Mouse (Mus musculus) kidney, embryonic 15.5 days (tissue): ENCODE data around the gene Nmt2. TPM values are rescaled to one million over a fixed set of nuclear protein-coding genes. Genes with fewer than 3 reads are reported as not detected.

ENCODE experiments used
- ATAC-seq: fragments of 200-750 bp; cut with Nextera tagmentation; replicated peaks from 2 replicates; pipeline ENCODE4 v1.8.0; 2017; ENCODE audit warnings: moderate TSS enrichment; ENCODE audit not compliant: low FRiP score
- H3K27ac ChIP-seq: fragments of 300-500 bp; sonication (generic); 2 replicates; pipeline ENCODE4 v1.5.1; 2015; ENCODE audit warnings: mild to moderate bottlenecking, inconsistent platforms
- H3K27me3 ChIP-seq: fragments of 300-500 bp; sonication (generic); 2 replicates; pipeline ENCODE4 v1.6.1; 2015; ENCODE audit warnings: inconsistent platforms
- H3K36me3 ChIP-seq: fragments of 300-500 bp; sonication (generic); 2 replicates; pipeline ENCODE4 v1.6.1; 2015; ENCODE audit warnings: inconsistent platforms
- H3K4me1 ChIP-seq: fragments of 300-500 bp; sonication (generic); 2 replicates; pipeline ENCODE4 v1.6.1; 2015; ENCODE audit warnings: inconsistent platforms
- H3K4me2 ChIP-seq: fragments of 300-500 bp; sonication (generic); 2 replicates; pipeline ENCODE4 v1.6.1; 2015; ENCODE audit warnings: moderate library complexity, mild to moderate bottlenecking, inconsistent platforms
- H3K4me3 ChIP-seq: fragments of 300-500 bp; sonication (generic); replicated peaks from 2 replicates; pipeline ENCODE4 v1.5.1; 2015; ENCODE audit warnings: mild to moderate bottlenecking, inconsistent platforms
- H3K9ac ChIP-seq: fragments of 300-500 bp; sonication (generic); 2 replicates; pipeline ENCODE4 v1.6.1; 2015; ENCODE audit warnings: mild to moderate bottlenecking, inconsistent platforms
- H3K9me3 ChIP-seq: fragments of 300-500 bp; sonication (generic); replicated peaks from 2 replicates; pipeline ENCODE4 v1.6.1; 2016; ENCODE audit warnings: inconsistent platforms
- WGBS: fragments of 180-500 bp; shearing (Covaris S2); methylation state at CpG from one replicate; pipeline ENCODE4 v1.1.7; 2015; ENCODE audit warnings: mixed read lengths; 5-methylcytosine and 5-hydroxymethylcytosine counted together
- polyA plus RNA-seq: library from polyadenylated mRNA; unstranded; fragments of >200 nt; fragmentation: Nextera tagmentation; extraction: Ambion mirVana; gene quantifications from 2 replicates; pipeline ENCODE4 v1.2.1, GENCODE M21; 2015

The Nmt2 gene
- polyA plus RNA-seq, 1 experiment from 2014 or later = 44.6 TPM

DNA sequence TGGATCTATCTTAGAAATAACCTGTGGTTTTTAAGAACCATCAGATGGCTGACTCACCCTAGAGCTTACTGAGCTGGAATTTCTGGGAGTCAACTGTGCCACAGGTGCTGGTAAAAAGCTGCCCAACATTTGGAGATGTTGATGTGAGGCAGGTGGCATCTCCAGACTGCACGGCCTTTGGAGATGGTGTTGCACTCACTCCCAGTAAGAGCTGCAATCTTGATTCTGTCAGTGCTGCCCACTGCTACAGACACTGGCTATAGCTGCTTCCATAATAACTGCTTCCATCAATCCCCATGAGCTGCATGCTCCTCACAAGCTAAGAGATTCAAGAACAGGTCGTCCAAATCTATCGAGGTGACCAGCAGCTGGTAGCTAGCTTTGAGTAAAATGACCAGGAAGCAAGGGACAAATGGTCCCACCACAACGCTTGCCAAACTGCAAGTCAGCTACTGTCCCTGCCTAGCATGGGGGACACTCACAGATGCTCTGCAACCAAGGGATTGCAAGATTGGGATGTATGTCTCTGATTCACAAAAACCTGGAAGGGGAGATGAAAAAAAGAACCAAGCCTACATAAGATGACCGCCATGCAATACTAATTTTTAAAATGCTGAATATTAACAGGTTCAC lies 47.2 kb downstream of the Nmt2 start:
- Histone ChIP-seq H3K9me3 (no peaks in the 10 kb centered on the region), H3K4me1 (peaks cover 26% of the 10 kb centered on the region), H3K9ac (peak overlapping the region; percentile 68), H3K27me3 (peaks cover 9% of the 10 kb centered on the region), H3K4me2 (peak overlapping the region; percentile 62), H3K27ac (no peak overlapping the region), H3K4me3 (peak overlapping the region; percentile 64), H3K36me3 (peaks cover 30% of the 10 kb centered on the region)
- ATAC-seq = no peak
- WGBS = 69% methylated on average over 5 of the region's 5 CpGs

DNA sequence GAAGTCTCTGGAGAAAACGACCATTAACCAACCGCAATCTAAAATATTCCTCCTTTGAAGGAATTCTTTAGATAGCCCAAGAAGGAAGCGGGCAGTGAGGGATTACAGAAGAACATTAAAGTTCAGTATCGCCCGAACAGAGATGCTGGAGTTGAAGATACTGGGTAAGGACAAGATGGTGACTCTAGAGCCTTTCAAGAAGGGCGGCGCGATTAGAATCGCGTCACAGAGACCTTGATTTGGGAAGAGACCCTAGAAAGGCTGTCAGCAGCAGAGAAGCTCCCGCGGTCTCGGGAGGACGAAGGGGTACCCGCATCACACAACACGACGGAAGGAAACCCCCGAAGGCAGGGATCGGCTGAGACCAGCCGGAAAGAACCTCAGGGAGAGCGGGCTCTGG lies 48.0 kb downstream of the Nmt2 start:
- peak overlapping the region; percentile 64 for H3K4me3 ChIP-seq
- H3K4me1 ChIP-seq = peaks cover 27% of the 10 kb centered on the region
- H3K9me3 ChIP-seq = no peaks in the 10 kb centered on the region
- WGBS = under 1% methylated on average over 21 of the region's 21 CpGs
- peaks cover 25% of the 10 kb centered on the region for H3K36me3 ChIP-seq
- ATAC-seq = no peak
- H3K27ac ChIP-seq = peak overlapping the region; percentile 70
- peak overlapping the region; percentile 62 for H3K4me2 ChIP-seq
- peaks cover 14% of the 10 kb centered on the region for H3K27me3 ChIP-seq
- H3K9ac ChIP-seq = peak overlapping the region; percentile 68

DNA sequence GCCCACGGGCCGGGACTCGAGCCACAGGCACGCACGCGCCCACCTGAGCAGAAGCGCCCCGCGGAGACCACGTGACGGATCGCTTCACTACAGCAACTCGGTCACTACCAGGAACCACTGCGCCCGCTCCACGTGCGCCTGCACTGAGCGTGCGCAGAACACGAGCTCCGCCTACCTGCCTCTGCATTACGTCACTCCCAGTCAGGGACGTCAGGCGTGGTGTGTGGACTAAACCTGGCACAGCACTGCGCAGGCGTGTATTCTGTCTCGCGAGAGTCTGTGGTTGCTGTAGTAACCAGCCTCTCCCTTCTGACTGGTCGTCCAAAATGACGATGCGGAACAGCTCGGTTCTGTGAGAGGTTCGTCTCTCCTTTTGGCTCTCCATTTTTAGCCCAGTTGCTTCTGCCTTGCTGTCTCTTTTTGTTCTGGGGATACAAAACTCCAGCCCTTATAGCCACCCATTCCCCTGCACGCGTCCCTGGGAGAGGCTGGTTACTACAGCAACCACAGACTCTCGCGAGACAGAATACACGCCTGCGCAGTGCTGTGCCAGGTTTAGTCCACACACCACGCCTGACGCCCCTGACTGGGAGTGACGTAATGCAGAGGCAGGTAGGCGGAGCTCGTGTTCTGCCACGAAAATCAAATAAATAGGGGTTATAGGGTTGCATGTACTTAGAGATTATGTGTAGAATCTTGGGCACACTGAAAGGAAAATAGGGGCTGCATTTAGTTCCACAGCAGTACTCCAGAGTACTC lies 48.7 kb downstream of the Nmt2 start, which contains the start of gene Rpp38:
Rpp38 (minus strand) TSS at position 160 of the 759 bp plus-strand sequence.
- peak; percentile 98 for ATAC-seq
- Histone ChIP-seq H3K36me3 (peaks cover 21% of the 10 kb centered on the region), H3K27me3 (peaks cover 18% of the 10 kb centered on the region), H3K4me1 (peaks cover 27% of the 10 kb centered on the region), H3K27ac (peak within 1 kb of the TSS; percentile 75), H3K9me3 (no peaks in the 10 kb centered on the region), H3K9ac (peak within 1 kb of the TSS; percentile 68), H3K4me3 (peak within 1 kb of the TSS; percentile 64), H3K4me2 (peak within 1 kb of the TSS; percentile 62)
- WGBS = under 1% methylated on average over 45 of the region's 45 CpGs

DNA sequence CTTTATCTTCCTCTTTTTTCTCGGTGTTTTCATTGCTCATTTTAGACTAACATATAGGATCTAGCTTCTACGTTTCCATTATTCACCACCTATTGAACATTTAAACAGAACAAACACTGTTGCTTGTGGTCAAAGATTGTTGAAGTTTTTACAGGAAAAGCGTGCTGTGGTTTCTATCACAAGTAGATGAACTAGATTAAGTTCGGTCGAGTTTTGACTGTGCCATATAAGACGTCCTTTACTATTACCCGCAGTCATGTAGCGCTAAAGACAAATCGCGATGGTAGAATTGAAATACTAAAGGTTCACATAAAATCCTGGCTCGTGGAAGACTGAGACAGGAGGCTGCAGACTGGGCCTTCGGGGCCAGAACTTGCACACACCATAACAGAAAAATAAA lies 49.7 kb downstream of the Nmt2 start:
- peaks cover 11% of the 10 kb centered on the region for H3K36me3 ChIP-seq
- WGBS = 89% methylated on average over 12 of the region's 12 CpGs
- no peak for ATAC-seq
- H3K9ac ChIP-seq = no peak overlapping the region
- peaks cover 27% of the 10 kb centered on the region for H3K4me1 ChIP-seq
- H3K4me2 ChIP-seq = no peak overlapping the region
- no peak overlapping the region for H3K27ac ChIP-seq
- H3K27me3 ChIP-seq = peaks cover 20% of the 10 kb centered on the region
- H3K9me3 ChIP-seq = no peaks in the 10 kb centered on the region
- no peak overlapping the region for H3K4me3 ChIP-seq

DNA sequence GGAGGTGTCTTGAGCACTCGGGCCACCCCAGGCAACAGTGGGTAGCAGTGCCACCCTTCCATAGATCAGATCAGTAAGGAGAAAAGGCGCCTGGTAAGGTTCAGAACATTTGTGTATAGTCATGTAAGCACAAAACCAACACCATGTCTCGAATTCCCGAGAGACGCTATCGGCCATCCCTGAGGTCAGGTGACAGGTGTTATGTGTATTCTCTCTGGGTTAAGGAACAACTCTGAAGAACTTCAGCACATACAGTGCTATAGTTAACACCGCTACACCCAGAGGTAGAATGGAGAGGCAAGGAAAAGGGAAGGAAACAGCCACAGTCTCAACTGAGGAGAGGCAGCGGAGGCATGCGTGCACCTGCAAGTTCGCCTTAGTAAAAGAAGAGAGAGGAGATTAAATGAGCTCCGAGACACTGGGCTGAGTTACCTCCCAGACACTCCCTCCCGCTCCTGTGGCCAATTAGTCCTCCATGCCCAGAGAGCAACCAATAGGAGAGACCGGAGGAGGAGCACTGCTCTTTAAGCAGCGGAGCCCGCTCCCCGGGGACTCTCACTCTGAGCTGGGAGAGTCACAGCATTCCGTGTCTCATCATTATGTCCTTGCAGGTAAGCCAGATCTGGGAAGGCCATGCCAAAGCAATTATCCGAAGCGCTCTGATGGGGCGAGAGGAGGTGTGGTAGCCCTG lies 51.7 kb downstream of the Nmt2 start, which contains the start of gene Acbd7:
Acbd7 (plus strand) TSS at position 558 of the 691 bp plus-strand sequence.
- Histone ChIP-seq H3K4me2 (peak within 1 kb of the TSS; percentile 65), H3K9ac (peak within 1 kb of the TSS; percentile 32; the same call in 1 of the 2 replicates), H3K9me3 (no peaks in the 10 kb centered on the region), H3K27ac (no peak within 1 kb of the TSS), H3K36me3 (no peaks in the 10 kb centered on the region), H3K4me3 (peak within 1 kb of the TSS; percentile 34), H3K4me1 (peaks cover 22% of the 10 kb centered on the region), H3K27me3 (peaks cover 20% of the 10 kb centered on the region)
- ATAC-seq = peak; percentile 44
- WGBS = 3% methylated on average over 20 of the region's 20 CpGs

DNA sequence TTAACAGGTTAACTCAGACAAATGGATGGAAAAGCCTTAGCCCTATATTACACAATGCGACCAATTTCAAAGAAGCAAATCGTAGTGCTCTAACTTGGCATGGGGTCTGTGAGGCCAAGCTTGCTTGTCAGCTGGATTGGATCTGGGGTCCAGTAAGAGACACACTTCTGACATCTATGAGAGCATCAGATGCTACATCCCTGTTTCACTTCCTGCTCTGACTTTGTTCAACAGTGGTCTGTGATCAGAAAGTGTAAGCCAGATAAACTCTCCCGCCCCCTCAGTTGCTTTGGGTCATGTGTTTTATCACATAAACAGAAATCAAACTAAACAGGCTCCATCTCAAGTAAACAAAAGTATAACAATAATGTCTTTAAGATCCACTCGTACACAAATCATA lies 64.4 kb downstream of the Nmt2 start:
- ATAC-seq = no peak
- WGBS = 86% methylated on average over 4 of the region's 4 CpGs
- H3K4me3 ChIP-seq = no peak overlapping the region
- no peak overlapping the region for H3K4me2 ChIP-seq
- no peaks in the 10 kb centered on the region for H3K4me1 ChIP-seq
- no peak overlapping the region for H3K9ac ChIP-seq
- peaks cover 14% of the 10 kb centered on the region; the same call in 1 of the 2 replicates for H3K27me3 ChIP-seq
- H3K36me3 ChIP-seq = no peaks in the 10 kb centered on the region
- H3K9me3 ChIP-seq = no peaks in the 10 kb centered on the region
- no peak overlapping the region for H3K27ac ChIP-seq

DNA sequence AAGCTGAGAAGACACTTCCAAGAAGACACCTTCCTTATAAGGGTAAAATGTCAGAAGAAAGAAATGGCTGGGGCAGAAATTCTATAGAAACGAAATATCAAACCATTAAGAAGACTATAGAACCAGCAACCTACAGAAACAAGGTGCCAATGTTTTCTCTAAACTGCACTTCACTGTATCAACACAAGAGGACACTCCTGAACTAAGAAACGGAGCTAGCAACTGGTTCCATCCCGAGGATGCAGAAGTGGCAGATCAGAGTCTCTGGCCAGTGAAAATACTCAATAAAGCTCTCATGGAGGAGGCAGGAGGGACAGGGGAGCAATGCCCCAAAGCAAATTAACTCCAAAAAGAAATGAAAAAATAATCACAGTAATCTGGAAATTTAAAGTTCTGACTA lies 64.9 kb downstream of the Nmt2 start:
- Histone ChIP-seq H3K9me3 (no peaks in the 10 kb centered on the region), H3K27ac (no peak overlapping the region), H3K36me3 (no peaks in the 10 kb centered on the region), H3K4me1 (no peaks in the 10 kb centered on the region), H3K4me3 (no peak overlapping the region), H3K27me3 (peaks cover 14% of the 10 kb centered on the region; the same call in 1 of the 2 replicates), H3K9ac (no peak overlapping the region), H3K4me2 (no peak overlapping the region)
- ATAC-seq = no peak
- 20% methylated on average over 3 of the region's 3 CpGs for WGBS

DNA sequence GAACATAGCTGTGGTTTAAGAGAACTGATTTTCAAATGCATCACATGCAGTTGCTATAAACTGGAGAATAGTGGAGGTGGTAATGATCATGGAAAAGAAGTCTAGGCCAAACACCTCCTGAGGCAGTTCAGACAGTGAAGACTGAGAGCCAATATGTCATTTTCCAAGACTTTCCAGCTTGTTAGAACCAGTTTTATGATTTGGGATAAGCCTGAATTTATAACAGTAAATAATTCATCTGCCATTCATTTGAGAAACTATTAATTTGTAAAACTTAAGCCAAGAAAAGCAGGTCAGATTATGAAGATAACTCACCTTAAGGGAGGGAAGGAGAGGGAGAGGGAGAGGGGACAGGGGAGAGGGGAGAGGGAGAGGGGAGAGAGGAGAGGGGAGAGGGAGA lies 69.1 kb downstream of the Nmt2 start:
- Histone ChIP-seq H3K9me3 (no peaks in the 10 kb centered on the region), H3K4me2 (no peak overlapping the region), H3K27me3 (no peaks in the 10 kb centered on the region), H3K27ac (no peak overlapping the region), H3K4me1 (no peaks in the 10 kb centered on the region), H3K9ac (no peak overlapping the region), H3K36me3 (no peaks in the 10 kb centered on the region), H3K4me3 (no peak overlapping the region)
- no peak for ATAC-seq

DNA sequence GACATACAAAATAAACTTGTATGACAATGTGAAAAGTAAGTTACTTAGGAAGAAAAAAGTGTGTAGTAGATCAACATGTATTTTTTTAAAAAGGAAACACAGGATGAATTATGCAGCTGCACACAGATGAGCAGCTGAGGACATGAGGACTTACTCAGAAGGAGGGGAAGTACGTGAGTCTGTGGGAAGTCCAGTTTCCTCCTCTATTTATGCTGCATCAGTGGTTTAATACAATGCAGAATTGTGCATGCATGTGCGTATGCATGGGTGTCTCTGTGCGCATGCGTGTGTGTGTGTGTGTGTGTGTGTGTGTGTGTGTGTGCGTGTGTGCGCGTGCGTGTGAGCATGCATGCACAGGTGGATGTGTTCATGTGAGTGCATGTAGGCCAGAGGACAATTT lies 71.8 kb downstream of the Nmt2 start:
- H3K27ac ChIP-seq = no peak overlapping the region
- no peak overlapping the region for H3K4me2 ChIP-seq
- H3K4me1 ChIP-seq = no peaks in the 10 kb centered on the region
- H3K36me3 ChIP-seq = no peaks in the 10 kb centered on the region
- no peaks in the 10 kb centered on the region for H3K27me3 ChIP-seq
- H3K4me3 ChIP-seq = no peak overlapping the region
- H3K9me3 ChIP-seq = no peaks in the 10 kb centered on the region
- H3K9ac ChIP-seq = no peak overlapping the region
- no peak for ATAC-seq
- 87% methylated on average over 8 of the region's 8 CpGs for WGBS

DNA sequence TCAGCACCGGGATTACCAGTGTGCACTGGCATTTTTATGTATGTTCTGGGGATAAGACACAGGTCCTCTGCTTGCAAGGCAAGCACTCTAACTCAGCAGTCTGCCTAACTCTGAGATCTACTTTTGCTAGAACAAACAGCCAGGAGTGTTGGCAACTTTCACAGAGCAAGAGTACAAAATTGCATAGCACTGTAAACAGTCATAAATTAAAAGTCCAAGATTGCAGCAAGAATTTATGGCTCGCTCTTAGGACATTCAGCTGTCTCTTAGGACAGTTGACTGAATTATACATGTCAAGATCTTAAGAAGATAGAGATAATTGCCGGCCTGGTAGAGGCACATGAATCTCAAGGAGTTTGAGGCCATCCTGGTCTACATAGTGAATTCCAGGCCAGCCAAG lies 72.3 kb downstream of the Nmt2 start:
- Histone ChIP-seq H3K27ac (no peak overlapping the region), H3K27me3 (no peaks in the 10 kb centered on the region), H3K9ac (no peak overlapping the region), H3K4me3 (no peak overlapping the region), H3K4me1 (no peaks in the 10 kb centered on the region), H3K4me2 (no peak overlapping the region), H3K36me3 (no peaks in the 10 kb centered on the region), H3K9me3 (no peaks in the 10 kb centered on the region)
- 54% methylated on average over 3 of the region's 3 CpGs for WGBS
- no peak for ATAC-seq

DNA sequence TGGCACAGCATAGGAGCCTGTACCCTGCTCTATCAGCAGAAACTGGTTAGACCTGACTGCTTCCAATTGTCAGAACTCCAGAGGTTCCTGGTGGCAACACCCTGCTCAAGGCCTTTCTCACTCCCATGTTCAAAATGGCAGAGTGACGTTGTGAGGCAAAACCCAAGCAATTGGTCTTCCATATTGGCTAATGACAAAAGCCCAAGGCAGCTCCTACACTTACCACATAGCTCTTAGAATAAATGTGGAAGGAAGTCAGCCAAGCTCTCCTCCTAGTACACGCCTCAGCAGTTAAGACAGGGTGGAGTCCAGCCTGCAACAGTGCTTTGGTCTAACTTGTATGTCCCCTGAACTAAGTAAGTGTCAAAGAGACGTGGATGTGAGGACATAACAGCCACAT lies 73.9 kb downstream of the Nmt2 start:
- no peak overlapping the region for H3K9ac ChIP-seq
- H3K4me1 ChIP-seq = no peaks in the 10 kb centered on the region
- no peaks in the 10 kb centered on the region for H3K36me3 ChIP-seq
- no peak overlapping the region for H3K4me2 ChIP-seq
- WGBS = 77% methylated on average over 3 of the region's 3 CpGs
- no peaks in the 10 kb centered on the region for H3K27me3 ChIP-seq
- no peak for ATAC-seq
- H3K27ac ChIP-seq = no peak overlapping the region
- no peaks in the 10 kb centered on the region for H3K9me3 ChIP-seq
- H3K4me3 ChIP-seq = no peak overlapping the region

DNA sequence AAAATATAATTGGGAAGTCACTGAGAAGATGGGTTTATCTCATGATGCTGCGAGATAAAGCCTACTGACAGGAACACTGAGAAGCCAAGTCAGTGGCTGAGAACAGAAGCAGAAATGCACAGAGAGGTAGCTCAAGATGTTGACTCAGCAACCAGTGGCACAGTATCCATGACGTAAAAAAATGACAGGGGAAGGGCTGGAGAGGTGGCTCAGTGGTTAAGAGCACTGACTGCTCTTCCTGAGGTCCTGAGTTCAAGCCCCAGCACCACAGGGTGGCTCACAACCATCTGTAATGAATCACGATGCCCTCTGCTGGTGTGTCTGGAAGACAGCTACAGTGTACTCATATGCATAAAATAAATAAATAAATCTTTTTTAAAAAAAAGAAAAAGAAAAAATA lies 77.1 kb downstream of the Nmt2 start:
- Histone ChIP-seq H3K27ac (no peak overlapping the region), H3K4me3 (no peak overlapping the region), H3K36me3 (no peaks in the 10 kb centered on the region), H3K9ac (no peak overlapping the region), H3K9me3 (no peaks in the 10 kb centered on the region), H3K27me3 (no peaks in the 10 kb centered on the region; the same call in 1 of the 2 replicates), H3K4me1 (no peaks in the 10 kb centered on the region), H3K4me2 (no peak overlapping the region)
- no peak for ATAC-seq
- WGBS = 83% methylated on average over 3 of the region's 3 CpGs
